Mouse (Mus musculus) retina, postnatal 7 days (tissue): ENCODE results near the gene Sorbs1.

Experiments used
- DNase-seq: peaks from one replicate; pipeline ENCODE4 v3.0.0-alpha.2; 2012; ENCODE audit warnings: low read depth, low spot score

Gene Sorbs1

DNA sequence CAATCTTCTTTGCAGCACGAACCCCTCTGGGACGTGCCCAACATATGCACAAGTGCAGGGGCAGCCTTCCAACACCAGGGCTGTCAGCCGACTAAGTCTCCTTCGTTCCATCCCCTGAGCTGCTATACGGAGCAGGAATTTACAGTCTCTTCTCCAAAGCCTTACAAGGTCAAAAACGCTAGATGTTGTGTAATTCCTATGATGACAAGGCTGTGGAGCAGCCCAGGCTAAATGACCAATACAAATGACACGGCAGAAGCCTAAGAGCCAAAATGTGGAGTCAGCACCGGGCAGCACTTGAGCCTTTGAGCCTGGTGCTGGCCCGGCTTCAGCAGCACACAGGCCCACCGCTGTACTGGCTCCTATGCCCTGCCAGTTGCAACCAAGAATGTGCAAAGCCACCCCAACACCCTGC, 35.4 kb downstream of the Sorbs1 start:
- DNase-seq: no peak

DNA sequence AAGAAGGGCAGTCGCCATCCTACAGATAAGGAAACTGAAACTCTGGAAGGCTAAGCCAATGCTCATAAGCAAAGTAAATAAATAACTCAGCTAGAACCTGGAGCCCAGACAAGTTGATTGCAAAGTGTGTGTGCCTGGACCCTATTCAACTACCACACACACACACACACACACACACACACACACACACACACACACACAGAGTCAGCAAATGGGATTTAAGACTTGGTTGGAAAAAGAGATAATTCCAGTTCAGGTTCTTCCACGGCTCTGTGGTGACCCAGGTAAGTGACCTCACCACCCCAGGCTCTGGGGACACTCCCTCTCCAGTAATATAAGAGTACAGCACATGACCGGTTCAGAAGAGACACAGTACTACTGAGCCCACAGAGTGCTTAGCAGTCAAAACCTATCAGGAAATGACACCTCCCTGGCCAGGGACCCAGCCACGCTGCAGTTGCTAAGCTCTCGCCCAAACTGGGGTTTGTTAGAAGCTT, 36.1 kb downstream of the Sorbs1 start:
- DNase-seq: no peak

DNA sequence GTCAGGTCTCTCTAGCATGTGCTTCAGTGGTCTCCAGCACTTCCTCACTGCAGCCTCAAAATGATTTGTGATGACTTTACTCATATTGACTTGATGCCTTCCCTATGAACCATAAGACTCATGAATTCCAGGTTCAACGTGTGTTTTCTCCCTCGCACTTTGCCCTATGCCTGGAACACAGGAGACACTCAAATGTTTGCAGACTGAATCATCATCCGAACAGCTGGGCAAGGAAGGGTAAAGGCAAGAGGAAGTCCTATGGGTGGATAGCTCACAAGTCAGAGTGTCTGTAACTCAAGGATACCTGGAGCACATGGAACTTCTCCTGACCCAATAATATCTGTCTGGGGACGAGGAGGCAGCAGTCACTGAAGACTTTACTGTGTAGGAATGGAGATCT, 37.1 kb downstream of the Sorbs1 start:
- DNase-seq: no peak

DNA sequence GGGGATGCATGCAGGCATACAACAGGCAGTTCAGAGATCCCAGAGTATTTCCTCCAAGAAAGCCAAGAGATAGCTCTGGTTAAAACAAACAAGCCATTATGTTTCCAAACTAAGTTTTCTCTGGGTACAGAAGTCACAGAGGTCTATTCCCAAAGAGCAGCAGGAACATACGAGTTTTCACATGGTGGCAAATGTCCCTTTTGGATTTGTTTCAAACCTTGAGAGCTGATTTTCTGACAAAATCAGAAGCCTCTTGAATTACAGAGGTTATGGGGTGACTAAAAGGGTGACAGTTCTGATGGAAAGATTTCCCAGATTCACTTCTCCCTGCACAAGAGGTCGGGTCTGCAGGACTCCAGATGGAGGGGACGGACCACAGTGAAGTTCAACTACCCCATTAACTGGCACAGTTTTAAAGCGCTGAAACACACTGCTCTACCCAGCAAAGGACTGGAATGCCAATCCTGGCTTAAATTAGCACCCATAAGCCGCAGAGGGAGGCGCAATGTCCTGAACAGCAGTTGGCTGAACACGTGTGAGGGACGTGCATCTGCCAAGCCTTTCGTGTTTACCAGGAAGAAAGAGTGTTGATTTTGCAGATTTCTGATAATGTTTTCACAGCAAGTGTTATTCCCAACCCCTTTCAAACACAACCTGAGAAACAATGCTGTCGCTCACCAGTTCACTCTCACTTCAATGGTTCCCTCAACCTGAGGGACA, 41.9 kb downstream of the Sorbs1 start:
- no peak for DNase-seq

DNA sequence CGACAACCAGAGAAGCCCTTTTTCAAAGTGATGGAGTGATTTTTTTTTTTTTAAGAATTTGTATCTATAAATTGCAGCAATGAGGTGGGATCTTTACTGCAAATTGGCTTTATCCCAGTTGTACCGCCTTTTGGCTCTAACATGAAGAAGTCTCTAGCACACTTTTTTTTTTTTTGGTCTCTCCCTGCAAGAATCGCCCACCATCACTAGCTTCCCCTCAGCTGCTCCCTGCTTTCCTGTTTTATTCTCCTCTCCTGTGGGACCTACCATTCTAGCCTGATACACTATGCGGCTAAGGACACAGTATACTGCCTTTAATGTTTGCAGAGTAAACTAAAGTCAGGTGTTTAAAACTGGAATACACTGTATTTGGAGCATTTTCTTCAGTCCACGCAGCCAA, 43.8 kb downstream of the Sorbs1 start:
- DNase-seq: no peak

DNA sequence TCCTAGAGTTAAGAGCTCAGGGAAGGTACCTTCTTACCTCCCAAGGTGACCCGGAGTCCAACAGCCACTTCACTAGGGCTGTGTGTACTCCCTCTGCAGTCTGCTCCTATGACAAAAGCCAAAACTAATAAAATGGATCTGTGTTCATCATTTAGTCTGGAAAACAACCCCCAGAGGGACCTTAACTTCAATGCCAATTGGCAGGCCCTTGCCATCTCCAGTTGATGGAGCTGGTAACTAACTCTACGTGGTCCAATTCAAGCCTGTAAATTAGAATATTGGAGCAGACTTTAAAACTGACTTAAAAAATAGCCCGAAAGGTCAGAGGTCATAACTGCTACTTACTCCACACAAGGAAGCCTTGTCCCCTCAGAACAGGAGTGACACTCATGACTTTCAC, 45.3 kb downstream of the Sorbs1 start:
- no peak for DNase-seq

DNA sequence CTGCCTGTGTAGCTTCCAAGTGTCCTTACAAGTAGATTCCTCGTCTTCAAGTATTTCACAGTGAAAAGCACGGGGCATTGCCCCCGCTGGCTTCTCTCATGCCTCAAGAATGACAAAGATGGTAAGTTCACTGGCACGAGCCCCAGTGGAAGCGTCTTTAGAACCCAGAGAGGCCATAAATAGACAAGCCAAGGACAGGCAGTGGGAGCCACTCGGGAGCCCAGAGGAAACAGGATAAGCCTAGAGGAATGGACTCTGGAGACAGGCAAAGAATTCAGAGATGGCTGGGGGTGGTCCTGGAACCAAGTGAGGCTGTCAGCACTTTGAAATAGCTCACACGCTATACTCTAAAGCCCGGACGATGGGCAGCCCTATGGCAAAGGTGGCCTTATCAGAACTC, 45.8 kb downstream of the Sorbs1 start:
- no peak for DNase-seq

DNA sequence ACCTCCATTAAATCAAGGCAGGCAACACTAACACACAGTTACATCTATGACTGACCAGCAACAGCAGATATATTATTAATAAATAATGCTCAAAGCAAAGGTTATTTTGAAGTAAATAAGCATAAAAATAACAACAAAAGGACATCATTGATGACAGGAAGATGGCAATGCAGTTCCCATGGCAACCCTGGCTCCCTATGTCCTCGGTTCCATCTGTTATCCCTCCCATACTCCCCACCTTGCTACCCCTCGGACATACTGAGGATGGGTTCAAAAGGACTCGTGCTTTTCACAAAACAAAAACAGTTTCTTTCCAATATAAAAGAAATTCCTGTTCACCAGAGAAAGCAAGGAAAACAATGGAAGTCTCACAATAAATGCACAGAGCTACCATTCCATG, 48.2 kb downstream of the Sorbs1 start:
- DNase-seq: no peak

DNA sequence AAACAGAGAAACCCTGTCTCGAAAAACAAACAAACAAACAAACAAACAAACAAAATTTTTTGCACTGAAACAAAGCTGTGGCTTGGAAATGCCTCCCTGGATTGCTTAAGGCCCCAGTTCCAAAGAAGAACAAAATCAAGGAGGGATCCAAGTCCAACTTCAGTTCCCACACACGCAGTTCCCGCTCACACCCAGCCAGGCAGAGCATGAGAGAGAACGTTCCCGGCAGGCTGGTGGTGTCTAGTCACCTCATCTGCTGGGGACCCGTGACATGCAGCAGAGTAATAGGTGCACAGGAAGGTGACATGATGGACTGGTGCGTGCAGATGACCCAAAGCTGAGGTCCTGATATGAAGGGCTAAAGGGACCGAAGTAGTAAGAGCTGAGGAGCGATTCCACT, 49.2 kb downstream of the Sorbs1 start:
- no peak for DNase-seq

DNA sequence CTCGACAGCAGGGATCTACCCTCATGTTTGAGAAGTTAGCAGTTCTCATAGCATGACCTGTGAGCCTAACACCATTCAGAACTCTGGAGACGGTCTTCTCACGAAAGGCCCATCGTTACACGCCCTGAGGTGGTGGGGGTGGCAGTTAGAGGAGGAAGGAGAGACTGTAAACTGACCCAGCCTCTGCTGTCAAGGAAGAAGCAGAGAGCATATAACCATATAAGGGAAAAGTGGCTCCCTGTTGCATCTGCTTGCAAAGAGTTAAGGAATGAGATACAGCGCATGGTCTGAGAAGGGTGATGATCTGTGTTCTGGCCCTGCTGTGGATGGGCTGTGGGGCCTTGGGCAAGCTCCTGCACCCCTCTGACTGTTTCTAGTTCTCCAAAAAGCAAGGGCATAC, 50.7 kb downstream of the Sorbs1 start:
- DNase-seq: no peak

DNA sequence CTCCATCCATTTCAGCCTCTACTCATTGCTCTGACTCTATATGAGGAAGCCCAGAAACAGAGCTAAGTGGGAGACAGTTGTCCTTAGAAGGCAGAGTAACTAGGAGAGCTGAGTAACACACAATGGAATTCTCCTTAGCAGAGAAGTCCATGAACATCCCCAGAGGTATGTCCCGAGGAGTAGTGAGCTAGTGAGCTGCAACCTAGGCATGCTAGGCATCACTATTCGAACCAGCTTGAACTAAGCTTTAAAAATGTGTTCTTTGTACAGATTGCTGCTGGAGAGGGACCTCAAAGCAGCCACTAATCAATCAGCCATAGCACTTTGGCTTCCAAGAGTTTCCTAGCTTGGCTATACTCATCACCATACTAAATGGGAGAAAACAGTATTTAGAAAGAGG, 51.1 kb downstream of the Sorbs1 start:
- no peak for DNase-seq

DNA sequence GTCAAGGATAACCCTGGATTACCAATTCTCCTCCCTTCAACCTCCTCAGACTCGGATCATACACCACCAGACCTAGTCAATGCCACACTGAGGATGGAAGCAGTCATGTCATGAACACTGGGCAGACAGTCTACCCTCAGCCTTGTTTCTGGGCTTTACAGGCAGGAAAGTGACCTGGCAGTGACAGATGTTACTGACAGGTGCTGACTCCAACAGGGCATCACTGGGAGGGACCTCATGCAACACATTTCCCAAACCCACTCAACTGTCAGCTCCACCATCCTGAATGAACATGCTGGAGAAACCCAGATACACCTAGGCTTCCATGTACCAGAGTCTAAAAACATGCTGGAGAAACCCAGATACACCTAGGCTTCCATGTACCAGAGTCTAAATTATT, 51.9 kb downstream of the Sorbs1 start:
- no peak for DNase-seq

DNA sequence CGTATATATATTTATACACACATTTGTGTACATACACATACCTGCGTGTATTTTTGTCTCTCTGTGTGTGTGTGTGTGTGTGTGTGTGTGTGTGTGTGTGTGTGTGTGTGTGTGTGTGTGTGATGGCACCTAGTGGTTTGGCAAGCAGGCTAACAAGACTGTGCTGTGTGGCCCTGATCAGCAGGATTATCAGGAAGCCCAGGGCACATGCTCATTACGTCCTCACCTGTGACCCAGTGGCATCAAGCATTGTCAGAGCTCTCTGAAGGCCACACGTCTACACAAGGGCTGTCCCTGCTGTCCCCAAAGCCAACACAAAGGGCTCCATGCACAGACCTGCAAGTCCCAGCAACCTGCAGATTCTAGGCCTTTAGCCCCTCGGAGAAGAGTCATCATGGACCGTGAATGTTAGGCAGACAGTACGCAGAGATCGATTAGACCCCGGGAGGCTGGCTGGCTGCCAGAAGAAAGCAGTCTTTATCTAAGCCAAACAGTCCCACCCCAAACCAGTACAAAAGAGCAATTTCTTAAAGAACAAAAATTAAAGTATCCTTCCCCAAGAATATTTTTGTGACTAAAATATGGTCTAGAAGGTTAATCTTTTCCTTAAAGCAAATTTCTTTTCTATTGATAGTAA, 52.6 kb downstream of the Sorbs1 start:
- no peak for DNase-seq

DNA sequence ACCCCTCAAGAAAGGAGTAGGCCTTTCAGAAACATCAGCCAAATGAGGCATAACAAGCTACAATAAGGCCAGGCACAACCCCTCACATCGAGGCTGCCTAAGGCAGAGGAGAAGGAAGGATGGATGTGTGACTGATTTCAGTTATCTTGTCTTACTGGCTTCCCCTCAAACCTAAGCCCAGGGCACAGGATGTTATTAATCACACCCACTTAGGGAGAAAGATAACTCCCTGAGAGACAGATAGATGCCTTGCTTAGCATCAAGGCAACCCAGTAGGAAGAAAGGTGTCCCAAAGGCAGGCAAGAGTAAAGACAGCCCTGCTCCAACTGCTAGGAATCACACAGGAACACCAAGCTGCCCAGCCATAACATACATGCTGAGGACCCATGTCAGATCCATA, 54.2 kb downstream of the Sorbs1 start:
- DNase-seq: no peak

DNA sequence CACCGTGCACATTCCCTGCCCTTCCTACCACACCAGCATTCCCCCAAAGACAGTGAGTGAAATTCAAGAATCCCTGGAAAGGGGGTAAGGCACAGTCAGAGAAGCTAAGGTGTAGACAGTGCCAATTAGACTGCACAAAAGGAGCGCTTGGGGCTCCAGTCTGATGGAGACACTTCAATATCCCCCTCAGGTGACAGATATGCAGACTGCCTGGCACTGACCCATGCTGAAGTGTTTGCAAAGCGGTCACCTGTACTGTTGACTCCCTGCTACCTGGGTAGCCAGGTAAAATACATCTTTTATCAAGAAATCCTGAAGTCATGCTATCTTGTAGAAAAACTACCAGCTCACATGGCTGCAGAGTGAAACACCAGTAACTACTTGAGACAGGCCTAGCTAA, 54.8 kb downstream of the Sorbs1 start:
- DNase-seq: no peak

DNA sequence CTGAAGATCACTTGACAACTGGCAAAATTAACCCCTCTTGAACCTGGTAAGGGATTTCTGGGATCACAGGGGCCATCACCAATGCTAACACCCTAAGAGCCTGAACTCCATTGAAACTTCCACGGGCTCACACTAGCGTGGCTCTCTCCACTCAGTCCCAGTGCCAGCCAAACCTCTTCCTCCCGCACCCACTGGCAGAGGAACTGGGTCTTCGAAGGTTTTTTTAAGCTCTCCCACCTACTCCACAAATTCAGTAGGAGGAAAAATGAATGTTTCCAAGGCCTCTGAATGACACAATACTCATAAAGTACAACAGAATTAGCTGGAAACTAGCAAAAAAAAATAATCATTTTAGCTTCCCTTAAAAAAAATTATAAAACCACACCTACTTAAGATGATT, 58.3 kb downstream of the Sorbs1 start:
- no peak for DNase-seq

DNA sequence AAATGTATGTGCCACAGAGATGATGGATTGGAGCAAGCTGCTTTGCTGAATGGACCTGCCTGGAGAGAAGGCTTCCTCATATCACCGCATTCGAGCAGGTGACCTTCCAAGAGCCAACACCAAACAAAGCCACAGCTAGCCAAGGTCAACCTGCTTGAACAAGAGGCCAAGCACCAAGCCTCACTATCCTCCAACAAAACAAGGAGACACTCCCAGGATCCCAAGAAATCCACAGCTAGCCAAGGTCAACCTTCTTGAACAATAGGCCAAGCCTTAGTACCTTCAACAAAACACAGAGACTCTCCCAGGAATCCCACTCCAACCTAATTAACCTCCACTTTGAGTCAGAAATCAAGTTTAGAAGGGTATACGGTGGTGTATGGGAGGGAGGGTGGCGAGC, 59.5 kb downstream of the Sorbs1 start:
- DNase-seq: no peak

DNA sequence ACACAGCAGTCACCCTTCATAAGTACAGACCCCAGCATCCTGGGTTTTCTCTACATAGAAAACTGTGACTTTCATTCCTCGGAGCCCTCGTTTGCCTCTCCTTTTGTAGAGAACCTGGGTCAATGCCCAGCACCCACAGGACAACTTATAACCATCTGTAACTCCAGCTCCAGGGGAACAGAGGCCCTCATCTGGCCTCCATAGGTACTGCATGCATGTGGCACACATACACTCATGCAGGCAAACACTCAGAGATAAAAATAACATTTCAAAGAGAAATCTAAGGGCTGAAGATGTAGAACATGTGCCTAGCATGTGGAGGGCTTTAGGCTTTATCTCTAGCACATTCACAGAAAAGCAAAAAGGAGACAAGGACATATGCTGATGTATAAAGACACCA, 61.4 kb downstream of the Sorbs1 start:
- DNase-seq: no peak

DNA sequence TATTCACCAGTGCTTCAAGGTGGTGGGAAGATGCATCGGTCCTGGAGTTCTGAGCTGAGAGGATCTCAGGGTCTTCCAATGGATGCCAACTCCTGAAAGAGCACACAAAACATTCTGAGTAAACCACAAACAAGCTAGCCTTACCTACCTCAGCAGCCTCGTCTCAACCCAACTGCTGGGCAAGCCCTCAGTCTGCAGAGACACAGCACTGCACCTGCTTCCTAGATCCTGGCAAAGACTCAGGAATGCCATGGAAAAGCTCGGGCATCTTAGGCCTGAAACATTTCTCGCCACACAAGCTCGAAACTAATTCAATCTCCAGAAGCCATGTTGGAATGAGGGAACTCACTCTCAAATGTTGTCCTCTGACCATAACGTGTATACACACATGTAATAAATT, 62.3 kb downstream of the Sorbs1 start:
- no peak for DNase-seq

DNA sequence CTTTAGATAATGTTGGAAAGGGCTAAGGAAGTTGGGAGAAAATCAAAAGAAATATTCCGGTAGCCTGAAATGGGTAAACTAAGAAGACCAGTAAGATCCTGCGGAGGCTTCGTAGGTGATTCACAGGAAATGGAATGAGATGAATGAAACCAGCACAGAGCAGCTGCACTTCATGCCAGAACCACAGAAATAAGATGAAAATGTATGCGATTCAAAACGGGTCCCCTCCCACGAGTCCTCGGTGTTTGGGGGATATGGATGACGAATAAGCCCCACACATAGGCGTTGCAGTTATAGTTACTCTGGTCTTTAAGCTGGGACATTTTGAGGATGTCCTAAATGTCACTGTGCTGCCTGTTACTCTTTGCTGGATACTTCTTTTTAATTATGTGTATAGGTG, 67.1 kb downstream of the Sorbs1 start:
- no peak for DNase-seq

DNA sequence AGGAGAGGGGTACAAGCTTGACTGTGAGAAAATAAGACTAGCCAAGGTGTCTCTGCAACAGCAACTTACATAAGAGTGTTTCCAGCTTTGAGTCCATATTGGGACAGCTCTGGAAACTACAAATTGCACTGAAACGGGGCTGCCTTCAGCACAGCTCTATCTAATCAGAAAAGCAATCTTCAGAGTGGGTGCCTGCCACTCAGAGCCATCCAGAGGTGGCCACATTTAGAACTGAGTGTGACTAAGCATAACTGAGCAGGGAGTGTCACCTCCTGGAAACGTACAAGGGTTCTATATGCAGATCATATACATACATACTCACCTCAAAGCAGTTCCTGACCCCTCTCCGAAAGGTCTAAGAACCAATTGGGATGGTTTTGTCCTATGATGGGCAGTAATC, 71.2 kb downstream of the Sorbs1 start:
- no peak for DNase-seq

DNA sequence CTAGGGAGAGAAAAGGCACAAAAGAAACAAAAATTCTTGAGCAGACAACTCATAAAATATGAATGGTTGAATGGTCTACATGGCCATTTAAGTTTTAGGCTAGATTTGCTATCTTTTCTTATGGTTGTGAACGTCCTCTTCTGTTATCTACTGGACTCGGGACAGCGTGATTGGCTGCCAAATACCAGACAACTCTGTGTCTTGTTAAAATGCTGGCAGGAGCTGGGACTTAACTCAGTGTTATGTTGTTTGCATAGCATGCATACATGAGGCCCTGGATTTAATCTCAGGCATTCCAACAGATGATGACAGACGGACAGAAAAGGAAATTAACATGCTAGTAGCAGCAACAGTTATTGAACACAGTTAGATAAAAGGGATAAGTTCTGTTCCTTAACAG, 72.6 kb downstream of the Sorbs1 start:
- no peak for DNase-seq

DNA sequence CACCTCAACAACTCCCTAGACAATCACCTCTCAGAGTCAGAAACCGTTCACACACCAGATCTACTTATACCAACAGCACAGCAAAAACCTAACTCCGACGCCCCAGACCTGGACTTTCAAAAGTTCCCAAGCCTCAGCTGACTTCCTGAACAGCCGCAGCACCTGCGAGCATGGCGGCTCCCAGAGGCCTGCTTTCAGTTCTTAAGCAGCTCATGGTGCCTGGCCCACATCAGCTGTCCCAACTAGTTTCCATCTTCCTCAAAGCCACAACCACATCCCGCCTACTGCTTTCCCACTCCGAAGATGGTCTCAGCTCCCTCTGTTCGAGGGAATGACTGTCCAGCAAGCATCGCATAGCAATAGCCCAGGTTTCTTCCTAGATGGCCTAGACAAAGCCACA, 74.7 kb downstream of the Sorbs1 start:
- DNase-seq: no peak

DNA sequence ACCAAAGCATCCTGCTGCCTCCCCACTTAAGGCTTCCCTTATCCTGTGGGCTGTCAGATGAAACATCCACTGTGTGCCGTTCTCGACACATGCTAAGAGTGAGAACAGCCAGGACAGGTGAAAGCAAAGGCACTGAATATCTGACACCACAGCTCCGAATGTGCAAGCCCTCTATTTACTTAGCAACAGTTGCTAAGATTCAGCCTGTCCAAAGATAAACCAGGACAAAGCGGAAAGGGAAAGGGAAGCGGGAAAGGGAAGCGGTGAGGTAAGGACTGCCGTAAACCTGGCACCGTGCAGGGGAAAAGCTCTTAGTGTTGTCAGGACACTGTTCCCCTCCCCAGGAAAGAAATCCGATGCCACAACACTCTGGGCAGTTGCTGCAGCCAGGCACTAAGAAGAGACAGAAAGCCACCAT, 75.9 kb downstream of the Sorbs1 start:
- no peak for DNase-seq
